Mouse (Mus musculus): ENCODE results near the gene 4930407I10Rik. TPM values are rescaled to one million over a fixed set of nuclear protein-coding genes. Genes with fewer than 3 reads are reported as not detected.

Gene 4930407I10Rik
- not detected in 2 replicates for polyA plus RNA-seq (2015; fragmentation: Nextera tagmentation; extraction: Ambion mirVana)

- no peaks in the 10 kb centered on the region for H3K4me1 ChIP-seq (ENCODE audit: control insufficient read depth, low read depth, low read length)
- no peaks in the 10 kb centered on the region for H3K36me3 ChIP-seq (ENCODE audit: control insufficient read depth, insufficient read depth)
- WGBS (ENCODE audit: insufficient replicate concordance), result 50% methylated on average over 1 of the region's 1 CpGs
- no peaks in the 10 kb centered on the region for H3K9me3 ChIP-seq (replicated peaks; ENCODE audit: control insufficient read depth, low read length)
- no peak within 1 kb of the TSS for H3K27ac ChIP-seq (ENCODE audit: low read length)
- H3K4me3 ChIP-seq (ENCODE audit: low read depth, low read length), result no peak within 1 kb of the TSS
- H3K4me2 ChIP-seq (ENCODE audit: low read depth, low read length), result no peak within 1 kb of the TSS
- ATAC-seq (ENCODE audit: low read depth), result no peak
- 0 out of 2 replicates have a peak, but pooled peaks cover 2% of the 10 kb centered on the region for H3K27me3 ChIP-seq (ENCODE audit: control insufficient read depth, insufficient read depth, low read depth, low read length)
- no peak within 1 kb of the TSS for H3K9ac ChIP-seq (ENCODE audit: low read depth, low read length)
Measured at GRCm38 (mm10) chr15:82058719-82059201, at the start of gene 4930407I10Rik. 4930407I10Rik (plus strand) TSS chr15:82059151.

- no peak for ATAC-seq (ENCODE audit: low read depth)
- H3K27ac ChIP-seq (ENCODE audit: low read length), result no peak overlapping the region
- no peak overlapping the region for H3K4me2 ChIP-seq (ENCODE audit: low read depth, low read length)
- H3K27me3 ChIP-seq (ENCODE audit: control insufficient read depth, insufficient read depth, low read depth, low read length), result no peaks in the 10 kb centered on the region
- WGBS (ENCODE audit: insufficient replicate concordance), result 67% methylated on average over 6 of the region's 6 CpGs
- no peak overlapping the region for H3K9ac ChIP-seq (ENCODE audit: low read depth, low read length)
- H3K36me3 ChIP-seq (ENCODE audit: control insufficient read depth, insufficient read depth), result no peaks in the 10 kb centered on the region
- no peaks in the 10 kb centered on the region for H3K9me3 ChIP-seq (replicated peaks; ENCODE audit: control insufficient read depth, low read length)
- H3K4me1 ChIP-seq (ENCODE audit: control insufficient read depth, low read depth, low read length), result peaks cover 16% of the 10 kb centered on the region
- no peak overlapping the region for H3K4me3 ChIP-seq (ENCODE audit: low read depth, low read length)
Measured at GRCm38 (mm10) chr15:82011947-82012346, 47.0 kb upstream of the 4930407I10Rik start.

- Histone ChIP-seq H3K9ac (ENCODE audit: low read depth, low read length) (peak overlapping the region; percentile 83), H3K4me1 (ENCODE audit: control insufficient read depth, low read depth, low read length) (peaks cover 23% of the 10 kb centered on the region), H3K9me3 (replicated peaks; ENCODE audit: control insufficient read depth, low read length) (no peaks in the 10 kb centered on the region), H3K4me3 (ENCODE audit: low read depth, low read length) (peak overlapping the region; percentile 78), H3K27me3 (ENCODE audit: control insufficient read depth, insufficient read depth, low read depth, low read length) (no peaks in the 10 kb centered on the region), H3K4me2 (ENCODE audit: low read depth, low read length) (peak overlapping the region; percentile 97), H3K27ac (ENCODE audit: low read length) (peak overlapping the region; percentile 73), H3K36me3 (ENCODE audit: control insufficient read depth, insufficient read depth) (peaks cover 6% of the 10 kb centered on the region; the same call in 1 of the 2 replicates)
- ATAC-seq (ENCODE audit: low read depth), result no peak
- 15% methylated on average over 9 of the region's 9 CpGs for WGBS (ENCODE audit: insufficient replicate concordance)
Measured at GRCm38 (mm10) chr15:82014745-82015391, 44.1 kb upstream of the 4930407I10Rik start.

- Histone ChIP-seq H3K27ac (ENCODE audit: low read length) (peak overlapping the region; percentile 73), H3K27me3 (ENCODE audit: control insufficient read depth, insufficient read depth, low read depth, low read length) (no peaks in the 10 kb centered on the region), H3K4me2 (ENCODE audit: low read depth, low read length) (peak overlapping the region; percentile 97), H3K9me3 (replicated peaks; ENCODE audit: control insufficient read depth, low read length) (no peaks in the 10 kb centered on the region), H3K36me3 (ENCODE audit: control insufficient read depth, insufficient read depth) (peaks cover 6% of the 10 kb centered on the region; the same call in 1 of the 2 replicates), H3K4me3 (ENCODE audit: low read depth, low read length) (peak overlapping the region; percentile 78), H3K4me1 (ENCODE audit: control insufficient read depth, low read depth, low read length) (peaks cover 23% of the 10 kb centered on the region), H3K9ac (ENCODE audit: low read depth, low read length) (peak overlapping the region; percentile 83)
- ATAC-seq (ENCODE audit: low read depth), result no peak
- WGBS (ENCODE audit: insufficient replicate concordance), result under 1% methylated on average over 35 of the region's 39 CpGs
Measured at GRCm38 (mm10) chr15:82015392-82016100, 43.4 kb upstream of the 4930407I10Rik start.

GRCm38 (mm10) chr15:82016101-82016808, 42.7 kb upstream of the 4930407I10Rik start:
- WGBS (ENCODE audit: insufficient replicate concordance), result under 1% methylated on average over 52 of the region's 53 CpGs
- Histone ChIP-seq H3K27me3 (ENCODE audit: control insufficient read depth, insufficient read depth, low read depth, low read length) (no peaks in the 10 kb centered on the region), H3K4me1 (ENCODE audit: control insufficient read depth, low read depth, low read length) (peaks cover 23% of the 10 kb centered on the region), H3K36me3 (ENCODE audit: control insufficient read depth, insufficient read depth) (peaks cover 6% of the 10 kb centered on the region; the same call in 1 of the 2 replicates), H3K4me3 (ENCODE audit: low read depth, low read length) (peak overlapping the region; percentile 78), H3K9me3 (replicated peaks; ENCODE audit: control insufficient read depth, low read length) (no peaks in the 10 kb centered on the region), H3K9ac (ENCODE audit: low read depth, low read length) (peak overlapping the region; percentile 83), H3K27ac (ENCODE audit: low read length) (peak overlapping the region; percentile 84), H3K4me2 (ENCODE audit: low read depth, low read length) (peak overlapping the region; percentile 97)
- peak; percentile 96 for ATAC-seq (ENCODE audit: low read depth)

- peaks cover 23% of the 10 kb centered on the region for H3K4me1 ChIP-seq (ENCODE audit: control insufficient read depth, low read depth, low read length)
- WGBS (ENCODE audit: insufficient replicate concordance), result 5% methylated on average over 6 of the region's 6 CpGs
- H3K9ac ChIP-seq (ENCODE audit: low read depth, low read length), result peak overlapping the region; percentile 81
- no peaks in the 10 kb centered on the region for H3K27me3 ChIP-seq (ENCODE audit: control insufficient read depth, insufficient read depth, low read depth, low read length)
- no peak for ATAC-seq (ENCODE audit: low read depth)
- H3K4me2 ChIP-seq (ENCODE audit: low read depth, low read length), result peak overlapping the region; percentile 72
- H3K36me3 ChIP-seq (ENCODE audit: control insufficient read depth, insufficient read depth), result peaks cover 6% of the 10 kb centered on the region; the same call in 1 of the 2 replicates
- H3K4me3 ChIP-seq (ENCODE audit: low read depth, low read length), result peak overlapping the region; percentile 78
- H3K9me3 ChIP-seq (replicated peaks; ENCODE audit: control insufficient read depth, low read length), result no peaks in the 10 kb centered on the region
- H3K27ac ChIP-seq (ENCODE audit: low read length), result peak overlapping the region; percentile 84
Measured at GRCm38 (mm10) chr15:82016830-82017229, 42.1 kb upstream of the 4930407I10Rik start.

- Histone ChIP-seq H3K27ac (ENCODE audit: low read length) (no peak overlapping the region), H3K4me3 (ENCODE audit: low read depth, low read length) (peak overlapping the region; percentile 21), H3K9ac (ENCODE audit: low read depth, low read length) (peak overlapping the region; percentile 17; the same call in 1 of the 2 replicates), H3K4me1 (ENCODE audit: control insufficient read depth, low read depth, low read length) (peaks cover 23% of the 10 kb centered on the region), H3K27me3 (ENCODE audit: control insufficient read depth, insufficient read depth, low read depth, low read length) (no peaks in the 10 kb centered on the region), H3K4me2 (ENCODE audit: low read depth, low read length) (peak overlapping the region; percentile 47), H3K36me3 (ENCODE audit: control insufficient read depth, insufficient read depth) (peaks cover 6% of the 10 kb centered on the region; the same call in 1 of the 2 replicates), H3K9me3 (replicated peaks; ENCODE audit: control insufficient read depth, low read length) (no peaks in the 10 kb centered on the region)
- ATAC-seq (ENCODE audit: low read depth), result no peak
- WGBS (ENCODE audit: insufficient replicate concordance), result 40% methylated on average over 4 of the region's 4 CpGs
Measured at GRCm38 (mm10) chr15:82017461-82017860, 41.5 kb upstream of the 4930407I10Rik start.

GRCm38 (mm10) chr15:82019288-82019687, 39.7 kb upstream of the 4930407I10Rik start:
- ATAC-seq (ENCODE audit: low read depth), result no peak
- H3K27me3 ChIP-seq (ENCODE audit: control insufficient read depth, insufficient read depth, low read depth, low read length), result no peaks in the 10 kb centered on the region
- WGBS (ENCODE audit: insufficient replicate concordance), result 73% methylated on average over 3 of the region's 3 CpGs
- H3K9me3 ChIP-seq (replicated peaks; ENCODE audit: control insufficient read depth, low read length), result no peaks in the 10 kb centered on the region
- H3K36me3 ChIP-seq (ENCODE audit: control insufficient read depth, insufficient read depth), result peaks cover 16% of the 10 kb centered on the region
- H3K4me3 ChIP-seq (ENCODE audit: low read depth, low read length), result no peak overlapping the region
- no peak overlapping the region for H3K4me2 ChIP-seq (ENCODE audit: low read depth, low read length)
- no peak overlapping the region for H3K27ac ChIP-seq (ENCODE audit: low read length)
- H3K9ac ChIP-seq (ENCODE audit: low read depth, low read length), result no peak overlapping the region
- peaks cover 19% of the 10 kb centered on the region for H3K4me1 ChIP-seq (ENCODE audit: control insufficient read depth, low read depth, low read length)
